Mouse (Mus musculus) thymus, adult 2 months (tissue): ENCODE data around the gene Pde8a. TPM values are rescaled to one million over a fixed set of nuclear protein-coding genes. Genes with fewer than 3 reads are reported as not detected.

ENCODE experiments used
- DNase-seq: peaks from one replicate; pipeline ENCODE4 v3.0.0; 2021
- H3K27ac ChIP-seq: fragments of 200-500 bp; 2 replicates; pipeline ENCODE4 v1.5.1; 2012; ENCODE audit warnings: low read length, control low read depth; ENCODE audit not compliant: control insufficient read depth, insufficient read depth
- H3K27me3 ChIP-seq: fragments of 200-500 bp; 2 replicates; pipeline ENCODE4 v1.6.1; 2012; ENCODE audit warnings: mild to moderate bottlenecking, low read length, moderate library complexity, mixed read lengths; ENCODE audit not compliant: control insufficient read depth, insufficient read depth
- H3K36me3 ChIP-seq: fragments of 200-500 bp; 2 replicates; pipeline ENCODE4 v1.6.1; 2012; ENCODE audit warnings: mild to moderate bottlenecking, low read length, moderate library complexity; ENCODE audit not compliant: control insufficient read depth, insufficient read depth
- H3K4me1 ChIP-seq: fragments of 200-500 bp; replicated peaks from 2 replicates; pipeline ENCODE4 v1.6.1; 2012; ENCODE audit warnings: low read length; ENCODE audit not compliant: control insufficient read depth, insufficient read depth
- H3K4me3 ChIP-seq: fragments of 200-500 bp; 2 replicates; pipeline ENCODE4 v1.5.1; 2012; ENCODE audit warnings: mild to moderate bottlenecking, low read length, control low read depth, moderate library complexity; ENCODE audit not compliant: control insufficient read depth, insufficient read depth
- CTCF ChIP-seq: fragments of 200-500 bp; IDR thresholded peaks from 2 replicates; pipeline ENCODE4 v1.5.1; 2012; ENCODE audit warnings: mild to moderate bottlenecking, control low read depth, low read length, moderate library complexity, borderline replicate concordance; ENCODE audit not compliant: control insufficient read depth, poor library complexity, insufficient read depth; ENCODE audit errors: extremely low read depth
- POLR2A ChIP-seq: fragments of 200-500 bp; IDR thresholded peaks from 2 replicates; pipeline ENCODE4 v1.6.1; 2012; ENCODE audit warnings: mild to moderate bottlenecking, low read length, control low read depth, moderate library complexity; ENCODE audit not compliant: control insufficient read depth, poor library complexity, insufficient read depth; ENCODE audit errors: extremely low read depth
- WGBS: fragments of 180-500 bp; shearing (Covaris S2); methylation state at CpG from one replicate; pipeline ENCODE4 v1.1.7; 2018; 5-methylcytosine and 5-hydroxymethylcytosine counted together
- polyA plus RNA-seq: library from polyadenylated mRNA; depleted of rRNA; stranded (reverse); fragments of >200 nt; gene quantifications from 2 replicates; pipeline ENCODE4 v1.2.3, GENCODE M21; 2012; rRNA removed

Pde8a gene
- polyA plus RNA-seq, 1 experiment: 3.5 TPM

GRCm38 (mm10) chr7:81356975-81357374 is 143.6 kb downstream of the Pde8a start:
- WGBS: 90% methylated on average over 7 of the region's 7 CpGs
- DNase-seq: no peak
- Histone ChIP-seq H3K27me3 (no peaks in the 10 kb centered on the region), H3K36me3 (no peaks in the 10 kb centered on the region), H3K4me3 (no peak overlapping the region), H3K27ac (no peak overlapping the region), H3K4me1 (peaks cover 5% of the 10 kb centered on the region)
- TF ChIP-seq CTCF (no peak), POLR2A (no peak)

GRCm38 (mm10) chr7:81367946-81368345 is 154.6 kb downstream of the Pde8a start:
- H3K4me3 ChIP-seq: no peak overlapping the region
- TF ChIP-seq POLR2A (no peak), CTCF (no peak)
- 84% methylated on average over 3 of the region's 3 CpGs for WGBS
- no peaks in the 10 kb centered on the region for H3K4me1 ChIP-seq
- H3K36me3 ChIP-seq: no peaks in the 10 kb centered on the region
- H3K27me3 ChIP-seq: no peaks in the 10 kb centered on the region
- H3K27ac ChIP-seq: no peak overlapping the region
- no peak for DNase-seq

- no peak overlapping the region for H3K27ac ChIP-seq
- TF ChIP-seq CTCF (no peak), POLR2A (no peak)
- H3K36me3 ChIP-seq: no peaks in the 10 kb centered on the region
- no peaks in the 10 kb centered on the region for H3K4me1 ChIP-seq
- WGBS: 89% methylated on average over 3 of the region's 3 CpGs
- no peaks in the 10 kb centered on the region for H3K27me3 ChIP-seq
- DNase-seq: no peak
- no peak overlapping the region for H3K4me3 ChIP-seq
Measured at GRCm38 (mm10) chr7:81369724-81370123, 156.3 kb downstream of the Pde8a start.

- no peak for DNase-seq
- no peak overlapping the region for H3K4me3 ChIP-seq
- no peak for TF ChIP-seq CTCF
- TF ChIP-seq POLR2A: no peak
- no peak overlapping the region for H3K27ac ChIP-seq
- H3K36me3 ChIP-seq: no peaks in the 10 kb centered on the region
- H3K4me1 ChIP-seq: no peaks in the 10 kb centered on the region
- WGBS: 58% methylated on average over 5 of the region's 5 CpGs
- H3K27me3 ChIP-seq: no peaks in the 10 kb centered on the region
Measured at GRCm38 (mm10) chr7:81371811-81372210, 158.4 kb downstream of the Pde8a start.

- 31% methylated on average over 13 of the region's 13 CpGs for WGBS
- no peaks in the 10 kb centered on the region for H3K36me3 ChIP-seq
Measured at GRCm38 (mm10) chr7:81372337-81372920, 159.0 kb downstream of the Pde8a start.

GRCm38 (mm10) chr7:81379363-81379762 is 166.0 kb downstream of the Pde8a start:
- Histone ChIP-seq H3K4me1 (no peaks in the 10 kb centered on the region), H3K27me3 (no peaks in the 10 kb centered on the region), H3K36me3 (no peaks in the 10 kb centered on the region), H3K4me3 (no peak overlapping the region), H3K27ac (no peak overlapping the region)
- 88% methylated on average over 1 of the region's 1 CpGs for WGBS
- no peak for DNase-seq
- TF ChIP-seq CTCF: no peak

More at GRCm38 (mm10) chr7:81372337-81372920, 159.0 kb downstream of the Pde8a start:
- TF ChIP-seq POLR2A (no peak), CTCF (no peak)
- Histone ChIP-seq H3K4me1 (no peaks in the 10 kb centered on the region), H3K4me3 (no peak overlapping the region), H3K27me3 (no peaks in the 10 kb centered on the region), H3K27ac (no peak overlapping the region)
- DNase-seq: no peak

Other genes with a start within 250 kb of the Pde8a start
- gene Zfp592, start 219.9 kb upstream of the Pde8a start, polyA plus RNA-seq: 45.0 and 46.2 TPM in 2 replicates
- gene Alpk3, start 156.0 kb upstream of the Pde8a start, polyA plus RNA-seq: 0.51 and 1.4 TPM in 2 replicates
- gene Slc28a1, start 98.8 kb upstream of the Pde8a start, polyA plus RNA-seq: 0.15 and 0.24 TPM in 2 replicates
- gene Rps17, start 131.7 kb downstream of the Pde8a start, polyA plus RNA-seq: 1,451 and 1,758 TPM in 2 replicates
- 8.8 and 13.5 TPM in 2 replicates for gene Cpeb1, start 241.9 kb downstream of the Pde8a start, polyA plus RNA-seq